12 mouse cellular contexts compared by ENCODE assay signal in genomic region chr10:12787965-12788364, GRCm38 (mm10).
DNase-seq lines count a peak whose midpoint lies in the region; ATAC-seq and TF ChIP-seq lines count a peak whose summit lies in the region.
"Had no signal": no experiment of that assay in that cellular context is flagged by ENCODE, and none has a peak within 500 bp of the region (broad histone marks: within the 10 kb centered on the region; RNA-seq: fewer than 3 reads in every experiment).

No protein-coding gene starts in this region.

- no peak overlapping the region for H3K4me2 ChIP-seq in liver, postnatal 0 days (ENCODE audit: low read depth, low read length)
- H3K4me2 ChIP-seq in heart, postnatal 0 days (ENCODE audit: low read depth, low read length): no peak overlapping the region
- H3K4me2 ChIP-seq: limb, embryonic 15.5 days; midbrain, embryonic 12.5 days had no signal

- no peaks in the 10 kb centered on the region for H3K9me3 ChIP-seq in liver, postnatal 0 days (ENCODE audit: low read length)
- no peaks in the 10 kb centered on the region for H3K9me3 ChIP-seq in heart, postnatal 0 days (replicated peaks; ENCODE audit: control insufficient read depth, low read length)
- H3K9me3 ChIP-seq: limb, embryonic 15.5 days; midbrain, embryonic 12.5 days had no signal

- no peak overlapping the region for H3K27ac ChIP-seq in liver, postnatal 0 days (ENCODE audit: low read depth)
- H3K27ac ChIP-seq in heart, postnatal 0 days (ENCODE audit: low read depth): 0 out of 2 replicates have a peak overlapping the region, but pooled peaks have one; percentile 9
- H3K27ac ChIP-seq: limb, embryonic 15.5 days; midbrain, embryonic 12.5 days had no signal

- H3K4me3 ChIP-seq in liver, postnatal 0 days (ENCODE audit: low read depth, low read length): no peak overlapping the region
- H3K4me3 ChIP-seq in heart, postnatal 0 days (ENCODE audit: low read depth, low read length): no peak overlapping the region
- H3K4me3 ChIP-seq: limb, embryonic 15.5 days; midbrain, embryonic 12.5 days had no signal

- 67% methylated on average over 6 of the region's 6 CpGs for WGBS in liver, postnatal 0 days (ENCODE audit: insufficient replicate concordance)
- WGBS in heart, postnatal 0 days: 48% methylated on average over 6 of the region's 6 CpGs

- H3K27me3 ChIP-seq in liver, postnatal 0 days (ENCODE audit: insufficient read depth, low read length): no peaks in the 10 kb centered on the region
- H3K27me3 ChIP-seq in heart, postnatal 0 days (ENCODE audit: control insufficient read depth, insufficient read depth, low read length): no peaks in the 10 kb centered on the region
- H3K27me3 ChIP-seq: limb, embryonic 15.5 days; midbrain, embryonic 12.5 days had no signal

- no peak for DNase-seq in liver, postnatal 0 days
- DNase-seq in liver: no peak
- DNase-seq in Muller cell, postnatal 12 days (ENCODE audit: inconsistent ontology term): peak; percentile 94
- DNase-seq in adrenal gland, postnatal 14 days: peak; percentile 71
- DNase-seq in heart, postnatal 0 days (ENCODE audit: low spot score): peak; percentile 49
- no peak for DNase-seq in retina, postnatal 1 day
- DNase-seq in natural killer cell, adult 2 months (ENCODE audit: low spot score in 2 of 2): no peak
- DNase-seq in layer of hippocampus, adult 18-20 months (ENCODE audit: low spot score in 2 of 2): no peak
- DNase-seq: thymus, postnatal 36 days had no signal

- TF ChIP-seq EP300 in liver, postnatal 0 days (IDR thresholded peaks at IDR 0.05; ENCODE audit: low read depth): no peak
- TF ChIP-seq EP300 in heart, postnatal 0 days (IDR thresholded peaks at IDR 0.05; ENCODE audit: low read depth): no peak

- peak; percentile 56 for ATAC-seq in liver, postnatal 0 days
- ATAC-seq in heart, postnatal 0 days (ENCODE audit: insufficient read depth, low read depth): peak; percentile 19
- ATAC-seq: inflammation-experienced regulatory T-cells, adult 6 months had no signal

- no peak overlapping the region for H3K9ac ChIP-seq in liver, postnatal 0 days (replicated peaks)
- no peak overlapping the region for H3K9ac ChIP-seq in heart, postnatal 0 days (replicated peaks; ENCODE audit: low read depth, low read length)
- H3K9ac ChIP-seq: limb, embryonic 15.5 days; midbrain, embryonic 12.5 days had no signal

- no peak for TF ChIP-seq CTCF in liver, postnatal 0 days (IDR thresholded peaks at IDR 0.05; ENCODE audit: low read depth)
- TF ChIP-seq CTCF in heart, postnatal 0 days (IDR thresholded peaks at IDR 0.05; ENCODE audit: low read depth): no peak

- H3K4me1 ChIP-seq in liver, postnatal 0 days (ENCODE audit: insufficient read depth): peaks cover 5% of the 10 kb centered on the region
- peaks cover 16% of the 10 kb centered on the region for H3K4me1 ChIP-seq in heart, postnatal 0 days (ENCODE audit: control insufficient read depth, insufficient read depth)

- H3K36me3 ChIP-seq in liver, postnatal 0 days (replicated peaks; ENCODE audit: insufficient read depth, low read length): no peaks in the 10 kb centered on the region
- no peaks in the 10 kb centered on the region for H3K36me3 ChIP-seq in heart, postnatal 0 days (replicated peaks; ENCODE audit: control insufficient read depth, insufficient read depth, low read length)
- H3K36me3 ChIP-seq: limb, embryonic 15.5 days; midbrain, embryonic 12.5 days had no signal

Comparison
In these comparisons a context has a peak if more than half of its experiments do, and no peak if none do; other contexts are left out.
1. DNase-seq: peak in Muller cell, postnatal 12 days (single experiment), adrenal gland, postnatal 14 days (single experiment) and heart, postnatal 0 days (single experiment); none in liver, postnatal 0 days (single experiment), liver (single experiment), retina, postnatal 1 day (single experiment), natural killer cell, adult 2 months (0 of 2) and layer of hippocampus, adult 18-20 months (0 of 2).